Mouse (Mus musculus) neural tube, embryonic 15.5 days (tissue): Measurements from ENCODE around the gene Cflar. TPM values are rescaled to one million over a fixed set of nuclear protein-coding genes. Genes with fewer than 3 reads are reported as not detected.
"Not testable (repeated sequence)": the region's sequence is repeated elsewhere in the genome, so short reads cannot be mapped to it uniquely, and the experiment has no call there.

Source experiments
- ATAC-seq: fragments of 200-750 bp; cut with Nextera tagmentation; 2 replicates; pipeline ENCODE4 v1.8.0; 2017; ENCODE audit warnings: mild to moderate bottlenecking, moderate TSS enrichment, moderate library complexity; ENCODE audit not compliant: low FRiP score
- H3K27ac ChIP-seq: fragments of 300-500 bp; sonication (generic); replicated peaks from 2 replicates; pipeline ENCODE4 v1.5.1; 2015; ENCODE audit warnings: mild to moderate bottlenecking, inconsistent platforms
- H3K27me3 ChIP-seq: fragments of 300-500 bp; sonication (generic); replicated peaks from 2 replicates; pipeline ENCODE4 v1.6.1; 2015; ENCODE audit warnings: inconsistent platforms
- H3K36me3 ChIP-seq: fragments of 300-500 bp; sonication (generic); 2 replicates; pipeline ENCODE4 v1.6.1; 2015; ENCODE audit warnings: inconsistent platforms
- H3K4me1 ChIP-seq: fragments of 300-500 bp; sonication (generic); 2 replicates; pipeline ENCODE4 v1.6.1; 2015; ENCODE audit warnings: inconsistent platforms
- H3K4me2 ChIP-seq: fragments of 300-500 bp; sonication (generic); 2 replicates; pipeline ENCODE4 v1.6.1; 2015; ENCODE audit warnings: inconsistent platforms, mild to moderate bottlenecking, moderate library complexity
- H3K4me3 ChIP-seq: fragments of 300-500 bp; sonication (generic); replicated peaks from 2 replicates; pipeline ENCODE4 v1.5.1; 2015; ENCODE audit warnings: mild to moderate bottlenecking, inconsistent platforms
- H3K9ac ChIP-seq: fragments of 300-500 bp; sonication (generic); replicated peaks from 2 replicates; pipeline ENCODE4 v1.6.1; 2015; ENCODE audit warnings: mild to moderate bottlenecking, inconsistent platforms
- H3K9me3 ChIP-seq: fragments of 300-500 bp; sonication (generic); replicated peaks from 2 replicates; pipeline ENCODE4 v1.6.1; 2016; ENCODE audit warnings: inconsistent platforms
- WGBS: fragments of 180-500 bp; shearing (Covaris S2); methylation state at CpG from one replicate; pipeline ENCODE4 v1.1.7; 2015; ENCODE audit warnings: mixed read lengths; 5-methylcytosine and 5-hydroxymethylcytosine counted together
- polyA plus RNA-seq: library from polyadenylated mRNA; unstranded; fragments of >200 nt; fragmentation: Nextera tagmentation; extraction: Ambion mirVana; gene quantifications from 2 replicates; pipeline ENCODE4 v1.2.1, GENCODE M21; 2015

The Cflar gene
- 15.3 and 20.0 TPM in 2 replicates for polyA plus RNA-seq

- Histone ChIP-seq H3K27ac (peak within 1 kb of the TSS; percentile 87), H3K9me3 (no peaks in the 10 kb centered on the region), H3K36me3 (no peaks in the 10 kb centered on the region), H3K9ac (peak within 1 kb of the TSS; percentile 70), H3K4me2 (peak within 1 kb of the TSS; percentile 64), H3K27me3 (no peaks in the 10 kb centered on the region), H3K4me1 (peaks cover 10% of the 10 kb centered on the region), H3K4me3 (peak within 1 kb of the TSS; percentile 66)
- under 1% methylated on average over 45 of the region's 45 CpGs for WGBS
- peak; percentile 82 for ATAC-seq
These were observed at the start of gene Cflar for GRCm38 (mm10) chr1:58711365-58712016. Gene Cflar, plus strand, starts transcription at chr1:58711508.

GRCm38 (mm10) chr1:58662671-58663070, 48.6 kb upstream of the Cflar start:
- not testable (repeated sequence) for H3K4me1 ChIP-seq, H3K9me3 ChIP-seq, H3K9ac ChIP-seq, H3K4me3 ChIP-seq, ATAC-seq, H3K27ac ChIP-seq, H3K36me3 ChIP-seq, H3K4me2 ChIP-seq, H3K27me3 ChIP-seq
- WGBS: 94% methylated on average over 5 of the region's 5 CpGs

GRCm38 (mm10) chr1:58663365-58663764, 47.9 kb upstream of the Cflar start:
- not testable (repeated sequence) for H3K27ac ChIP-seq, H3K4me1 ChIP-seq, H3K9me3 ChIP-seq, H3K4me2 ChIP-seq, H3K36me3 ChIP-seq, H3K9ac ChIP-seq, ATAC-seq, H3K4me3 ChIP-seq, H3K27me3 ChIP-seq
- WGBS: 88% methylated on average over 3 of the region's 3 CpGs

GRCm38 (mm10) chr1:58668191-58668590, 43.1 kb upstream of the Cflar start:
- H3K4me1 ChIP-seq: no peaks in the 10 kb centered on the region
- no peak overlapping the region for H3K4me2 ChIP-seq
- no peak for ATAC-seq
- H3K36me3 ChIP-seq: no peaks in the 10 kb centered on the region
- 83% methylated on average over 5 of the region's 5 CpGs for WGBS
- H3K9ac ChIP-seq: no peak overlapping the region
- no peak overlapping the region for H3K4me3 ChIP-seq
- H3K27me3 ChIP-seq: no peaks in the 10 kb centered on the region
- H3K9me3 ChIP-seq: no peaks in the 10 kb centered on the region
- H3K27ac ChIP-seq: no peak overlapping the region

- not testable (repeated sequence) for H3K9me3 ChIP-seq, H3K27me3 ChIP-seq, H3K4me3 ChIP-seq, H3K9ac ChIP-seq, H3K27ac ChIP-seq, H3K4me1 ChIP-seq, H3K4me2 ChIP-seq, ATAC-seq, H3K36me3 ChIP-seq
- WGBS: 89% methylated on average over 3 of the region's 3 CpGs
These were observed 41.7 kb upstream of the Cflar start for GRCm38 (mm10) chr1:58669635-58670034.

GRCm38 (mm10) chr1:58672116-58672515, 39.2 kb upstream of the Cflar start:
- H3K27me3 ChIP-seq: no peaks in the 10 kb centered on the region
- H3K9ac ChIP-seq: no peak overlapping the region
- no peak overlapping the region for H3K27ac ChIP-seq
- no peaks in the 10 kb centered on the region for H3K4me1 ChIP-seq
- no peak overlapping the region for H3K4me3 ChIP-seq
- no peaks in the 10 kb centered on the region for H3K9me3 ChIP-seq
- no peak for ATAC-seq
- no peak overlapping the region for H3K4me2 ChIP-seq
- 88% methylated on average over 2 of the region's 2 CpGs for WGBS
- no peaks in the 10 kb centered on the region for H3K36me3 ChIP-seq

GRCm38 (mm10) chr1:58675011-58675410, 36.3 kb upstream of the Cflar start:
- no peak overlapping the region for H3K4me3 ChIP-seq
- no peak overlapping the region for H3K4me2 ChIP-seq
- H3K27ac ChIP-seq: no peak overlapping the region
- H3K36me3 ChIP-seq: no peaks in the 10 kb centered on the region
- WGBS: 89% methylated on average over 3 of the region's 3 CpGs
- no peaks in the 10 kb centered on the region for H3K27me3 ChIP-seq
- no peak overlapping the region for H3K9ac ChIP-seq
- no peaks in the 10 kb centered on the region for H3K4me1 ChIP-seq
- no peaks in the 10 kb centered on the region for H3K9me3 ChIP-seq
- ATAC-seq: no peak

- Histone ChIP-seq H3K27ac (no peak overlapping the region), H3K36me3 (no peaks in the 10 kb centered on the region), H3K9me3 (no peaks in the 10 kb centered on the region), H3K4me3 (no peak overlapping the region), H3K27me3 (no peaks in the 10 kb centered on the region), H3K4me1 (no peaks in the 10 kb centered on the region), H3K9ac (no peak overlapping the region), H3K4me2 (no peak overlapping the region)
- no peak for ATAC-seq
- WGBS: 87% methylated on average over 1 of the region's 1 CpGs
These were observed 33.7 kb upstream of the Cflar start for GRCm38 (mm10) chr1:58677575-58677974.

- not testable (repeated sequence) for H3K27ac ChIP-seq, H3K27me3 ChIP-seq, H3K4me1 ChIP-seq, H3K36me3 ChIP-seq, H3K4me2 ChIP-seq, H3K9me3 ChIP-seq, ATAC-seq, H3K4me3 ChIP-seq, H3K9ac ChIP-seq
- WGBS: 77% methylated on average over 5 of the region's 5 CpGs
These were observed 32.9 kb upstream of the Cflar start for GRCm38 (mm10) chr1:58678412-58678811.

GRCm38 (mm10) chr1:58689426-58689825, 21.9 kb upstream of the Cflar start:
- H3K9ac ChIP-seq: no peak overlapping the region
- H3K27me3 ChIP-seq: no peaks in the 10 kb centered on the region
- WGBS: 80% methylated on average over 1 of the region's 1 CpGs
- H3K36me3 ChIP-seq: no peaks in the 10 kb centered on the region
- no peak overlapping the region for H3K27ac ChIP-seq
- H3K4me3 ChIP-seq: no peak overlapping the region
- no peak for ATAC-seq
- H3K4me2 ChIP-seq: no peak overlapping the region
- H3K4me1 ChIP-seq: no peaks in the 10 kb centered on the region
- no peaks in the 10 kb centered on the region for H3K9me3 ChIP-seq

GRCm38 (mm10) chr1:58690006-58690744, 21.1 kb upstream of the Cflar start:
- Histone ChIP-seq H3K27me3 (no peaks in the 10 kb centered on the region), H3K4me2 (no peak overlapping the region), H3K9ac (no peak overlapping the region), H3K36me3 (no peaks in the 10 kb centered on the region), H3K4me3 (no peak overlapping the region), H3K27ac (no peak overlapping the region), H3K9me3 (no peaks in the 10 kb centered on the region), H3K4me1 (no peaks in the 10 kb centered on the region)
- no peak for ATAC-seq
- 68% methylated on average over 6 of the region's 6 CpGs for WGBS

- not testable (repeated sequence) for H3K36me3 ChIP-seq, H3K27ac ChIP-seq, H3K9ac ChIP-seq, H3K4me1 ChIP-seq, H3K27me3 ChIP-seq, ATAC-seq, H3K4me2 ChIP-seq, H3K4me3 ChIP-seq, H3K9me3 ChIP-seq
- 56% methylated on average over 2 of the region's 3 CpGs for WGBS
These were observed 20.3 kb upstream of the Cflar start for GRCm38 (mm10) chr1:58690834-58691488.
